Mouse (Mus musculus): ENCODE measurements at regions not wholly inside any gene's neighbourhood (a gene's known extent, or its start where the extent isn't known, plus 50 kb on each side); places are given as distances from the start of the nearest gene placed in this dataset.
"Not testable (repeated sequence)": the region's sequence is repeated elsewhere in the genome, so short reads cannot be mapped to it uniquely, and the experiment has no call there.

DNA sequence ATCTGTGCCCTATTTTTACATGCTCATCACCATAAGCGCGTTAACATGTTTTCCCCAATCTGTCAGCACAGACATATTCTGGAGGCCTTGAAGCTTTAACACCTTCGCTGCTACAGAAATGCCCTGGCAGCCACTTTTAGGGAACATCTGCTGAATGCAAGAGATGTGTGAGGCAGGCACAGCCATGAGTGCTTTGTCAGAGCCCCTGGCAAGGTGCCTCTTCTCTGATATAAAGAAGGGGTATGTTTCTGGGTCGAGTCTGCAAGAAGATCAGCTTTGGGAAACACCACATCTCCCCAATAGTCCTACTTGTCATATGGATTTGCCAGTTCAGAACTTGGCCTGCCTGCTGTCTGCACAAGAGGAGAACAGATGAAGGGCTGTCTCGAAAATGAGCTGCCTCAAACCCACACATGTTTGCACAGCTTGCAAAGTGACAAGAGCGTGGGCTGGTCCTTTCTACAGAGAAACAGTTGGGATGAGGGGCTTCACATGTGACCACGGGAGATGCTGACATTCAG is 1263.3 kb upstream of the Klhl29 start:
- DNase-seq (ENCODE audit: low spot score in 2 of 2): no peak

- DNase-seq (ENCODE audit: low spot score in 2 of 2): no peak
Measured at GRCm38 (mm10) chr12:6637771-6638305, 1262.4 kb upstream of the Klhl29 start.

DNA sequence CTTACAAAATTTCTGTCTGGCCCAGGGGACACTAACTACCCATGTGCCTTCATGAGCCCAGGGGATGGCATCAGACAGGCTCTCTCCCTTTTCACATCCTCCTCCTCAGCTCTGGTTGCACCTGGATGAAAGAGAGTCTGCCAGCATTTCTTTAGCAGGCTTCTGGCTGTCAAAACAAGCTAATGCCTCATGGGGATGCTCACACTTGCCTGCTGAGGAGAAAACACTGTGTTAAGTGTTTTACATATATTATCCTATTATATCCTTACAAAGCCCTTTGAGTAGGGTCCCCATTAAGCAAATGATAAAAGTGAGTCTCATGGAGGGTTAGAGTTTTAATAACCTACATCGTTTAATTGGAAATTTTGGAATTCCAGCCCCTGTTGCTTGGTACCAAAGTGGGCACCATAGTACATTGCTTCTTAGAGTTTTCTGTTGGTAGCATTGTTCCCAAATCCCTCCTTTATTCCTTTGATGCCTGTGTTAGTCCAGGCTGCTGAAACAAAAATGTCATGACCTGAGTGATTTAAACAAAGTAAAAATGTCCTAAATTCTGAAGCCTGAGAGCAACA is 1247.2 kb upstream of the Klhl29 start:
- DNase-seq (ENCODE audit: low spot score in 2 of 2): no peak

DNA sequence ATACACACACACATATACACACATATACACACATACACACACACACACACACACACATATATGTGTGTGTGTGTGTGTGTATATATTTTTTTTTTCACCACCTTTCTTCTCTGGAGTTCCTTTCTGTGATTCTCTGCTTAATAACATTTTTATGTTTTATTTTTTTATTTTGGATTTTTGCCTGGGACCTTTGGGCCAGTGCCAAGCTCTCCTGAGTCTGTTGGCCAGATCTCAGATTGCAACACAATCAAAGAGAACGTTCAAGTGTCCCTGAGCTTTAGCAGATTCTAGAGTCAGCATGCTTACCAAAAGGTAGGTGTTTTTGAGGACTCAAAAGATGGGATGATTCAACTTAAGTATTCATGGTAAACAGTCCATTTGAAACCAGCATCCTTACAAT is 1225.6 kb upstream of the Klhl29 start:
- DNase-seq (ENCODE audit: low spot score in 2 of 2): peak in 1 of 2 experiments; percentile 5

DNA sequence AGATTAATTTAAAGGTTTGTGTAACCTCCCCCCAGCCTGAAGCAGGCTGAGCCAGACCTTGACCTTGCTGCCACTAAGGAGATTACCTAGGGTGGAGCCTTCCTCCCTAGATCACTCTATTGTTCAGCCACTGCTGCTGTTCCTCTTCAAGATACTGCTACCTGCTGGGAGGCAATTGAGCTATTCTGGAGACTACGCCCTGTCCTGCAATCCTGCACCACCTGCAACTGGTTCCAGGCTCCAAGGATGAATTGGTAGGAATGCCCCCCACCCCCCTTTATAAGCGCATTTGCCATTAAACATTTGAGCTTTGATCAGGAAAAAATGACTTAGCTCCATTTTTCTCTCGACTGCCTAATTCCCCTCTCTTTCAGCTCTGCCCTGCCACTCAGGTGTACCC is 1220.0 kb upstream of the Klhl29 start:
- not testable (repeated sequence) for DNase-seq (ENCODE audit: low spot score in 2 of 2)

GRCm38 (mm10) chr12:6590231-6590630 is 1214.7 kb upstream of the Klhl29 start:
- no peak for DNase-seq (ENCODE audit: low spot score in 2 of 2)

GRCm38 (mm10) chr12:6588031-6588701 is 1212.7 kb upstream of the Klhl29 start:
- DNase-seq (ENCODE audit: low spot score in 2 of 2): no peak

- no peak for DNase-seq (ENCODE audit: low spot score in 2 of 2)
Measured at GRCm38 (mm10) chr12:6580195-6580594, 1204.7 kb upstream of the Klhl29 start.

DNA sequence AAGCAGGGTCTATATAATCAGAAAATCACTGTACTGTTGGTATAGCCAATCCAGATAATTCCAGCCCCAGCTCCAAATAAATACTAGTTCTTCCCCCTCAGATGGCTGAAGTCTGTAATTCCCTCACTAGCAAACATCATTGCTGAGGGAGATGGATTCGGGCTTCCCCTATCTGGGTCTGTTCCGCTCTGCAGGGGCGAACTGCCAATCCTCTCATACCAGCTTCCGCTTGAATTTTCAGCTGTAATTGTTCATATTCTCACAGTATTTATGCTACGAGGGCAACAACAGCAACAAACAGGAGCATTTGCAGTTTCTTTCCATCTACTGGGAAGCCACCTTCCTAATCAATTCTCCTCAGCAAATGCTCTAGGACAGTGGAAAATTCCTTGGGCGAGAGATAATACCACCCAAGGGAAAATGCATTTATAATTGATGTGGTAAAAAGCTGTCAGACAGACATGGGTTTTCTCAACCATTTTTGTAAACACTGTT is 1201.4 kb upstream of the Klhl29 start:
- DNase-seq (ENCODE audit: low spot score in 2 of 2): no peak

All from adrenal gland, postnatal 4 days (tissue).